8 mouse cellular contexts compared by ENCODE assay signal in the genomic region with DNA sequence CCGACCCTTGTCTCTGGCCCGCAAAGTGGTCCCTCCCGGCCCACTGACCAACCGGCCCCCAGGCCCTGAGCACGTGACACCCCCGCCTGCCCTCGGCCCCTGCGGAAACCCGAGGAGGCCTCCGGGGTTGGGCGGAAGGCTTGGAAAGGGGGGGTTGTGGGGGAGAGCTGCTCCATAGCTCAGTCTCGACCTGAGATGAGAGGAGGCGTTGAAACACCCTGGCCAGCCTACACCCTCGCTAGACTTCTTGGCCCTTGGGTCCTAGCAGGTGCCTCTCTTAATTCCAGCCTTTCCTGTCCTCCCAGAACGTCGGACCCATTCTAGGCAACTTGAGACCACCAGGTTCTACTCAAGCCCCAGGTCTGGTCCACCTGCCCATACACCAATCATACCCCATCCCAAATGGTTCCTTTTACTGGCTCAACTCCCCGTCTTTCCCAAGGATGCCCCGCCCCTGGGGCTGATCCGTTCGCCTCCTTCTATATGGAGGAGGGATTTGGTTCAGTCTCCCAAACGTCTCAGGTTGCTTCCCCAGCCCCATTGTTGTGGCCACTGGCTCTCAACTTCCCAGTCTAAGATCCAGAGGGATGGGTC. TPM values are rescaled to one million over a fixed set of nuclear protein-coding genes. Genes with fewer than 3 reads are reported as not detected.
DNase-seq lines count a peak whose midpoint lies in the region; ATAC-seq and TF ChIP-seq lines count a peak whose summit lies in the region.

A gene (minus strand): TSS at position 45 of the 594 bp plus-strand sequence.

- TF ChIP-seq CTCF in E14TG2a.4 (conservative IDR thresholded peaks at IDR 0.05; ENCODE audit: low read length) = no peak
- TF ChIP-seq CTCF in kidney, postnatal 0 days (IDR thresholded peaks at IDR 0.05; ENCODE audit: low read depth) = no peak

- peaks cover 3% of the 10 kb centered on the region; the same call in 1 of the 2 replicates for H3K9me3 ChIP-seq in E14TG2a.4 (ENCODE audit: low read length)
- no peaks in the 10 kb centered on the region for H3K9me3 ChIP-seq in embryonic facial prominence, embryonic 13.5 days
- no peaks in the 10 kb centered on the region for H3K9me3 ChIP-seq in heart, embryonic 13.5 days
- no peaks in the 10 kb centered on the region for H3K9me3 ChIP-seq in kidney, postnatal 0 days (replicated peaks; ENCODE audit: low read length)

- no peak within 1 kb of the TSS for H3K27ac ChIP-seq in embryonic facial prominence, embryonic 13.5 days
- no peak within 1 kb of the TSS for H3K27ac ChIP-seq in heart, embryonic 13.5 days (replicated peaks)
- H3K27ac ChIP-seq in kidney, postnatal 0 days = peak within 1 kb of the TSS; percentile 42; the same call in 1 of the 2 replicates

- peak within 1 kb of the TSS; percentile 85 for H3K4me3 ChIP-seq in E14TG2a.4 (replicated peaks; ENCODE audit: low read length)
- peak within 1 kb of the TSS; percentile 50 for H3K4me3 ChIP-seq in embryonic facial prominence, embryonic 13.5 days
- peak within 1 kb of the TSS; percentile 64 for H3K4me3 ChIP-seq in heart, embryonic 13.5 days
- H3K4me3 ChIP-seq in kidney, postnatal 0 days (replicated peaks; ENCODE audit: low read depth, low read length) = peak within 1 kb of the TSS; percentile 54

- ATAC-seq in embryonic facial prominence, embryonic 13.5 days (ENCODE audit: insufficient number of reproducible peaks, insufficient read depth, low FRiP score, low TSS enrichment, low read depth) = 0 out of 2 replicates have a peak, but pooled peaks have one; percentile 37
- ATAC-seq in heart, embryonic 13.5 days (ENCODE audit: extremely low read depth, insufficient number of reproducible peaks, low FRiP score, low TSS enrichment) = peak; percentile 40; the same call in 1 of the 2 replicates
- peak; percentile 55 for ATAC-seq in kidney, postnatal 0 days (replicated peaks; ENCODE audit: low FRiP score, low read depth)

- H3K4me1 ChIP-seq in E14TG2a.4 (replicated peaks; ENCODE audit: low read depth, low read length) = peaks cover 31% of the 10 kb centered on the region
- H3K4me1 ChIP-seq in embryonic facial prominence, embryonic 13.5 days = peaks cover 21% of the 10 kb centered on the region
- H3K4me1 ChIP-seq in heart, embryonic 13.5 days = peaks cover 36% of the 10 kb centered on the region
- H3K4me1 ChIP-seq in kidney, postnatal 0 days (replicated peaks; ENCODE audit: insufficient read depth, low read length) = peaks cover 19% of the 10 kb centered on the region

- peak within 1 kb of the TSS; percentile 66 for H3K9ac ChIP-seq in embryonic facial prominence, embryonic 13.5 days
- peak within 1 kb of the TSS; percentile 79 for H3K9ac ChIP-seq in heart, embryonic 13.5 days
- H3K9ac ChIP-seq in kidney, postnatal 0 days (ENCODE audit: low read depth, low read length) = peak within 1 kb of the TSS; percentile 67

- peaks cover 33% of the 10 kb centered on the region for H3K36me3 ChIP-seq in E14TG2a.4 (ENCODE audit: insufficient read depth, low read length)
- H3K36me3 ChIP-seq in embryonic facial prominence, embryonic 13.5 days = no peaks in the 10 kb centered on the region
- H3K36me3 ChIP-seq in heart, embryonic 13.5 days = no peaks in the 10 kb centered on the region
- H3K36me3 ChIP-seq in kidney, postnatal 0 days (ENCODE audit: insufficient read depth, low read length) = no peaks in the 10 kb centered on the region

- peaks cover 78% of the 10 kb centered on the region for H3K27me3 ChIP-seq in E14TG2a.4 (ENCODE audit: insufficient read depth, low read length)
- peaks cover 71% of the 10 kb centered on the region for H3K27me3 ChIP-seq in embryonic facial prominence, embryonic 13.5 days
- H3K27me3 ChIP-seq in heart, embryonic 13.5 days (replicated peaks) = peaks cover 74% of the 10 kb centered on the region
- peaks cover 7% of the 10 kb centered on the region; the same call in 1 of the 2 replicates for H3K27me3 ChIP-seq in kidney, postnatal 0 days (ENCODE audit: insufficient read depth, low read length)

- DNase-seq in adrenal gland, adult 2 months = peak; percentile 71
- peak; percentile 53 for DNase-seq in kidney, postnatal 0 days (ENCODE audit: low spot score)
- peak; percentile 78 for DNase-seq in lung, postnatal 36 days
- DNase-seq in urinary bladder, postnatal 36 days (ENCODE audit: low spot score in 2 of 2) = peak; percentile 41 to 63
- no peak for DNase-seq in layer of hippocampus, postnatal 10 days (ENCODE audit: low spot score in 2 of 2)

- under 1% methylated on average over 21 of the region's 21 CpGs for WGBS in embryonic facial prominence, embryonic 13.5 days
- under 1% methylated on average over 21 of the region's 21 CpGs for WGBS in heart, embryonic 13.5 days
- under 1% methylated on average over 21 of the region's 21 CpGs for WGBS in kidney, postnatal 0 days

- H3K4me2 ChIP-seq in embryonic facial prominence, embryonic 13.5 days = peak within 1 kb of the TSS; percentile 90
- H3K4me2 ChIP-seq in heart, embryonic 13.5 days = peak within 1 kb of the TSS; percentile 90
- H3K4me2 ChIP-seq in kidney, postnatal 0 days (ENCODE audit: low read length) = peak within 1 kb of the TSS; percentile 81

RNA-seq across cellular contexts. Expression of the gene that starts here (rescaled TPM):
- total RNA-seq in adrenal gland, adult 2 months (2021) = 10 to 100 TPM in 1 of 2 experiments, 1 to 10 TPM in 1; 6.7 to 10.2 TPM
- 5.9 and 9.1 TPM in 2 replicates for polyA plus RNA-seq in adrenal gland, adult 2 months (2012; rRNA removed)
- polyA plus RNA-seq in embryonic facial prominence, embryonic 13.5 days (2015; fragmentation: Nextera tagmentation; extraction: Ambion mirVana) = 4.6 and 4.7 TPM in 2 replicates
- polyA plus RNA-seq in heart, embryonic 13.5 days (2015; fragmentation: Nextera tagmentation; extraction: Ambion mirVana) = 19.0 and 20.4 TPM in 2 replicates
- polyA plus RNA-seq in kidney, postnatal 0 days (2015; fragmentation: Nextera tagmentation; extraction: Ambion mirVana) = 12.3 and 13.5 TPM in 2 replicates
- total RNA-seq in layer of hippocampus, postnatal 10 days (2021) = 1 to 10 TPM; 4.0 to 5.5 TPM

Comparison
In these comparisons a context has a peak if more than half of its experiments do, and no peak if none do; other contexts are left out.
1. DNase-seq: peak in adrenal gland, adult 2 months (single experiment), kidney, postnatal 0 days (single experiment), lung, postnatal 36 days (single experiment) and urinary bladder, postnatal 36 days (2 of 2); none in layer of hippocampus, postnatal 10 days (0 of 2).
2. Peak in every context shown above with its lines, with median percentiles within 50 percentile points of each other: H3K4me3 ChIP-seq, ATAC-seq, H3K4me2 ChIP-seq and H3K9ac ChIP-seq.